Mouse (Mus musculus): ENCODE data around the gene Sirt7. TPM values are rescaled to one million over a fixed set of nuclear protein-coding genes. Genes with fewer than 3 reads are reported as not detected.
A peak's percentile ranks its signal among the peaks of the same experiment; 100 is the strongest.

The Sirt7 gene
- polyA plus RNA-seq, 1 experiment from 2014 or later, result 39.0 TPM

DNA sequence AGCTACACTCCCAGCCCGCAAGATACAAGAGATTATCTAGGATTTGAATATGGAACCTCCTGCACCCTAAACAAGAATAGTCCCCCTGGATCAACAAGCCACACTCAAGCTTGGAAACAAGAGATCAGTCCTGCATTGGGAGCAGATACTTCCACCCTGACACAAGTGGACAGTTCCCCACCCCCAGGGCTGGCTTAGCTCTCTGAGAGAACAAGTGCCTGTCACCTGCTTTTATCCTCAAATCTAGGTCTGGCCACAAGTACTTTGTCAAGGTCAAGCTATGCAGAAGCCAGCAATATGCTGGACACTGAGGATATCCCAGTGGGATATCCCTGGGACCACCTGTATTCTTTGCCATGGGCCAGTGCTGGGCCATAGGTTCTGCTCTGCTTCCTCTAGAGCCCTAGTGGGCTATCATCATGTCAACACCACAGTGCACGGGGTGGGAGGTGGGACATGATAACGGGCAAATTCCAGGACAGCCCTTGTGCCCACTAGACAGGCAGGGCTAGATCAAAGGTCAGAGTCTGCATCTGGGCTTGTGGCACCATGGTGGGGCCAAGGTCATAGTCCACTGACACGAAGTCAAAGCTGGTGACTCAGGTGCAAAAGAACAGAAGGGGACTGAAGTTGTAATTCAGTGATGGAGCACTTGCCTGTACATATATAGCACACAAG lies 8.3 kb downstream of the Sirt7 start:
- Histone ChIP-seq H3K4me1 (ENCODE audit: control insufficient read depth, insufficient read depth, low read length) (peaks cover 9% of the 10 kb centered on the region), H3K9ac (ENCODE audit: low read length) (peak overlapping the region; percentile 80), H3K27me3 (ENCODE audit: control insufficient read depth, insufficient read depth, low read length) (no peaks in the 10 kb centered on the region), H3K4me3 (ENCODE audit: low read depth, low read length) (peak overlapping the region; percentile 81), H3K9me3 (ENCODE audit: control insufficient read depth, low read length) (no peaks in the 10 kb centered on the region), H3K36me3 (ENCODE audit: control insufficient read depth, insufficient read depth, low read length) (peaks cover 12% of the 10 kb centered on the region), H3K4me2 (ENCODE audit: low read depth) (peak overlapping the region; percentile 94), H3K27ac (ENCODE audit: low read depth, low read length) (0 out of 2 replicates have a peak overlapping the region, but pooled peaks have one; percentile 60)
- WGBS, result 62% methylated on average over 4 of the region's 4 CpGs
- DNase-seq (ENCODE audit: low spot score), result no peak
- no peak for ATAC-seq (ENCODE audit: insufficient read depth, low FRiP score, low TSS enrichment)

DNA sequence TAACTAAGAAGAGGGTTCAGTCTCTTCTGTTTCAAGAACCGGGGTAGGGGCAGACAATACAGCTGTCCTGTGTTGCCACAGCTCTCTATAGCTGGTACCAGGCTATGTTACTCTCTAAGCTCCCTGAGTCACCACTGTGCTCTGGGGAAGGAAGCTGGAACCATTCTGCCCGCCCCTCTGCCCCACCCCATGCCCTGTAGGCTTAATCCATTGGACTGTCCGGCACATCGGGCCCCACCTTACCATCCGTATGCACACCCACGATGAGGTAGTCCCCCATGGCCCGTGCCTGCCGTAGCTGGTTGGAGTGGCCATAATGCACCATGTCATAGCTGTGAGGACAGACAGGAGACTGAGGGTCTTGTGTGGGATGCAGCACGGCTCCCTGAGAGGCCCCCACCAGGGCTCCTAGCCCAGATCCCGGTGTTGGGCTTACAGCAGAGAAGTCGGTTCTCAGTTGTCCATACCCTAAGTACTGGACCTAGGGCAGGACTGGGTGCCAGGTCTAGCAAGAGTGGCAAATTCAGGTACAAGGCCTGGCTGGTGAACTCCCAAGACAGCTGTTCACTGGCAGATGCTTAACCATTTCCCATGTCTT lies 9.3 kb downstream of the Sirt7 start:
- DNase-seq (ENCODE audit: low spot score), result no peak
- Histone ChIP-seq H3K27ac (ENCODE audit: low read depth, low read length) (no peak overlapping the region), H3K4me2 (ENCODE audit: low read depth) (no peak overlapping the region), H3K4me3 (ENCODE audit: low read depth, low read length) (no peak overlapping the region), H3K9ac (ENCODE audit: low read length) (peak overlapping the region; percentile 18), H3K36me3 (ENCODE audit: control insufficient read depth, insufficient read depth, low read length) (peaks cover 16% of the 10 kb centered on the region), H3K9me3 (ENCODE audit: control insufficient read depth, low read length) (no peaks in the 10 kb centered on the region), H3K4me1 (ENCODE audit: control insufficient read depth, insufficient read depth, low read length) (peaks cover 9% of the 10 kb centered on the region), H3K27me3 (ENCODE audit: control insufficient read depth, insufficient read depth, low read length) (no peaks in the 10 kb centered on the region)
- WGBS, result 96% methylated on average over 11 of the region's 11 CpGs
- no peak for ATAC-seq (ENCODE audit: insufficient read depth, low FRiP score, low TSS enrichment)

- ATAC-seq (ENCODE audit: insufficient read depth, low FRiP score, low TSS enrichment), result no peak
- Histone ChIP-seq H3K4me2 (ENCODE audit: low read depth) (no peak overlapping the region), H3K4me1 (ENCODE audit: control insufficient read depth, insufficient read depth, low read length) (peaks cover 9% of the 10 kb centered on the region), H3K27ac (ENCODE audit: low read depth, low read length) (no peak overlapping the region), H3K9me3 (ENCODE audit: control insufficient read depth, low read length) (no peaks in the 10 kb centered on the region), H3K27me3 (ENCODE audit: control insufficient read depth, insufficient read depth, low read length) (no peaks in the 10 kb centered on the region), H3K36me3 (ENCODE audit: control insufficient read depth, insufficient read depth, low read length) (peaks cover 15% of the 10 kb centered on the region), H3K9ac (ENCODE audit: low read length) (no peak overlapping the region), H3K4me3 (ENCODE audit: low read depth, low read length) (no peak overlapping the region)
- DNase-seq (ENCODE audit: low spot score), result no peak
- WGBS, result 91% methylated on average over 6 of the region's 6 CpGs
Observed at GRCm38 (mm10) chr11:120615167-120615566, 9.9 kb downstream of the Sirt7 start.

GRCm38 (mm10) chr11:120613976-120614375 lies 11.1 kb downstream of the Sirt7 start:
- no peak overlapping the region for H3K27ac ChIP-seq (ENCODE audit: low read depth, low read length)
- H3K27me3 ChIP-seq (ENCODE audit: control insufficient read depth, insufficient read depth, low read length), result no peaks in the 10 kb centered on the region
- no peak overlapping the region for H3K9ac ChIP-seq (ENCODE audit: low read length)
- 88% methylated on average over 8 of the region's 8 CpGs for WGBS
- H3K4me1 ChIP-seq (ENCODE audit: control insufficient read depth, insufficient read depth, low read length), result peaks cover 9% of the 10 kb centered on the region
- H3K4me2 ChIP-seq (ENCODE audit: low read depth), result no peak overlapping the region
- peaks cover 14% of the 10 kb centered on the region for H3K36me3 ChIP-seq (ENCODE audit: control insufficient read depth, insufficient read depth, low read length)
- ATAC-seq (ENCODE audit: insufficient read depth, low FRiP score, low TSS enrichment) (no peak), DNase-seq (ENCODE audit: low spot score) (no peak)
- no peak overlapping the region for H3K4me3 ChIP-seq (ENCODE audit: low read depth, low read length)
- H3K9me3 ChIP-seq (ENCODE audit: control insufficient read depth, low read length), result no peaks in the 10 kb centered on the region

- 88% methylated on average over 10 of the region's 10 CpGs for WGBS
- Histone ChIP-seq H3K27me3 (ENCODE audit: control insufficient read depth, insufficient read depth, low read length) (no peaks in the 10 kb centered on the region), H3K4me2 (ENCODE audit: low read depth) (no peak overlapping the region), H3K4me3 (ENCODE audit: low read depth, low read length) (no peak overlapping the region), H3K27ac (ENCODE audit: low read depth, low read length) (no peak overlapping the region), H3K9me3 (ENCODE audit: control insufficient read depth, low read length) (no peaks in the 10 kb centered on the region), H3K36me3 (ENCODE audit: control insufficient read depth, insufficient read depth, low read length) (peaks cover 11% of the 10 kb centered on the region), H3K4me1 (ENCODE audit: control insufficient read depth, insufficient read depth, low read length) (peaks cover 13% of the 10 kb centered on the region), H3K9ac (ENCODE audit: low read length) (no peak overlapping the region)
- ATAC-seq (ENCODE audit: insufficient read depth, low FRiP score, low TSS enrichment), result no peak
- DNase-seq (ENCODE audit: low spot score), result no peak
Observed at GRCm38 (mm10) chr11:120613481-120613972, 11.5 kb downstream of the Sirt7 start.

- Histone ChIP-seq H3K27ac (ENCODE audit: low read depth, low read length) (no peak overlapping the region), H3K36me3 (ENCODE audit: control insufficient read depth, insufficient read depth, low read length) (peaks cover 9% of the 10 kb centered on the region), H3K4me3 (ENCODE audit: low read depth, low read length) (no peak overlapping the region), H3K9ac (ENCODE audit: low read length) (no peak overlapping the region), H3K27me3 (ENCODE audit: control insufficient read depth, insufficient read depth, low read length) (0 out of 2 replicates have a peak, but pooled peaks cover 2% of the 10 kb centered on the region), H3K9me3 (ENCODE audit: control insufficient read depth, low read length) (no peaks in the 10 kb centered on the region), H3K4me2 (ENCODE audit: low read depth) (no peak overlapping the region), H3K4me1 (ENCODE audit: control insufficient read depth, insufficient read depth, low read length) (peaks cover 18% of the 10 kb centered on the region)
- ATAC-seq (ENCODE audit: insufficient read depth, low FRiP score, low TSS enrichment) (no peak), DNase-seq (ENCODE audit: low spot score) (peak; percentile 65)
- 48% methylated on average over 6 of the region's 6 CpGs for WGBS
Observed at GRCm38 (mm10) chr11:120612763-120613162, 12.3 kb downstream of the Sirt7 start.

DNA sequence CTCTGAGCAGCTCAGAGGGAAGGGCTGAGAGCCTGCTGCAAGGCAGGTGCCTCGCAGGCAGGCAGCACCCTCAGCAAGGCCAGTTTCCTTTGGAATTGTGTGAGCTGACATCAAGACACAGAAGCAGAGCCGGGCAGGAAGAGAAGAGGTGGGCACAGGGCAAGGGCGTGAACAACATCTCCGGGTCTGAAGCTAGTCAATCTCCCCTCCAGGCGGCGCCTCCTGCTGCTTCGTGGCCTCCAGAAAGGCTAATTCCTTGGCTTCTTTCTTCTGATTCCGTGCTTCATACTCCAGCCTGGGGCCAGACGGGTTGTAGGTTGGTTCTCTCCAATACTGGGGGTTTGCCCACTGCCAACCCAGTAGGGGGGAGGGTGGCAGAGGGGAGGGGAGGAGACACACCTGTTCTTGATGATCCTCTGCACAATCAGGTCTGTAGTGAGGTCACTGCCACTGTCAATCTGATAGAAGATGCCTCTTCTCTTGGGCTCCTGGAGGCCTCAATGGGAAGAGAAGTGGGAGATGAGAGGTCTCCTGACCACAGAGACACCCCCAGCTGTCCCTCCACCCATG lies 14.5 kb downstream of the Sirt7 start:
- Histone ChIP-seq H3K27me3 (ENCODE audit: control insufficient read depth, insufficient read depth, low read length) (0 out of 2 replicates have a peak, but pooled peaks cover 2% of the 10 kb centered on the region), H3K4me3 (ENCODE audit: low read depth, low read length) (no peak overlapping the region), H3K27ac (ENCODE audit: low read depth, low read length) (no peak overlapping the region), H3K9me3 (ENCODE audit: control insufficient read depth, low read length) (no peaks in the 10 kb centered on the region), H3K9ac (ENCODE audit: low read length) (no peak overlapping the region), H3K4me2 (ENCODE audit: low read depth) (no peak overlapping the region), H3K4me1 (ENCODE audit: control insufficient read depth, insufficient read depth, low read length) (peaks cover 9% of the 10 kb centered on the region), H3K36me3 (ENCODE audit: control insufficient read depth, insufficient read depth, low read length) (peaks cover 11% of the 10 kb centered on the region)
- 93% methylated on average over 9 of the region's 9 CpGs for WGBS
- no peak for ATAC-seq (ENCODE audit: insufficient read depth, low FRiP score, low TSS enrichment)
- DNase-seq (ENCODE audit: low spot score), result no peak

- Histone ChIP-seq H3K4me3 (ENCODE audit: low read depth, low read length) (no peak overlapping the region), H3K36me3 (ENCODE audit: control insufficient read depth, insufficient read depth, low read length) (peaks cover 14% of the 10 kb centered on the region), H3K4me1 (ENCODE audit: control insufficient read depth, insufficient read depth, low read length) (peaks cover 9% of the 10 kb centered on the region; the same call in 1 of the 2 replicates), H3K27ac (ENCODE audit: low read depth, low read length) (no peak overlapping the region), H3K9ac (ENCODE audit: low read length) (no peak overlapping the region), H3K27me3 (ENCODE audit: control insufficient read depth, insufficient read depth, low read length) (0 out of 2 replicates have a peak, but pooled peaks cover 2% of the 10 kb centered on the region), H3K4me2 (ENCODE audit: low read depth) (no peak overlapping the region), H3K9me3 (ENCODE audit: control insufficient read depth, low read length) (no peaks in the 10 kb centered on the region)
- WGBS, result 34% methylated on average over 8 of the region's 8 CpGs
- no peak for DNase-seq (ENCODE audit: low spot score)
- no peak for ATAC-seq (ENCODE audit: insufficient read depth, low FRiP score, low TSS enrichment)
Observed at GRCm38 (mm10) chr11:120609250-120609649, 15.8 kb downstream of the Sirt7 start.
